Mouse (Mus musculus) heart, adult 8-10 months (tissue): Measurements from ENCODE around the gene Etfa. TPM values are rescaled to one million over a fixed set of nuclear protein-coding genes. Genes with fewer than 3 reads are reported as not detected.

Source experiments
- DNase-seq: peaks from one replicate; pipeline ENCODE4 v3.0.0; 2022; ENCODE audit warnings: low spot score
- total RNA-seq, 4 experiments: library from RNA; stranded (reverse); gene quantifications; 2 replicates each; pipeline ENCODE4 v1.2.4; 2022

The Etfa gene
- total RNA-seq, 4 experiments from 2014 or later, result 853 to 1,095 (median 1,008) TPM

- DNase-seq, result peak; percentile 44
Measured at GRCm38 (mm10) chr9:55511521-55511993, 486 bp downstream of the Etfa start.

- DNase-seq, result peak; percentile 45
Measured at GRCm38 (mm10) chr9:55510651-55511235, 1.3 kb downstream of the Etfa start.

GRCm38 (mm10) chr9:55509731-55510130, 2.3 kb downstream of the Etfa start:
- no peak for DNase-seq

DNA sequence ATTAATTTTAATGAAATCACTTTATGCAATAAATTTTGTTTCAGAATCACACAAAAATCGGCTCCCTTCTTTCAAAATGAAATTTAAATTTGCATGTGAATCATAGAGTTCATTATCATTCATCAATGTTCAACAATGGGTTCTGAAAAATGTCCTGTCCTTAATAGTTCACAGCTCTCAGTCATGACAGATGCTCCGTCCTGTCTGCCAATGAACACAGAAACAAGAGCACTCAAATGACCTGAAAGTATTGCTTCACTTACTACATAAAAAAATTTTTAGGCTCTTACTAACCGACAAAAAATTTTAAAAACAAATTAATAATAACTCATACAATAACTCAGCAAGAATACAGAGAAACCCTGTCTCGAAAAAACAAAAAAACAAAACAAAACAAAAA, 3.3 kb downstream of the Etfa start:
- peak; percentile 27 for DNase-seq

- peak; percentile 53 for DNase-seq
Measured at GRCm38 (mm10) chr9:55507922-55508321, 4.1 kb downstream of the Etfa start.

GRCm38 (mm10) chr9:55482116-55482515, 29.9 kb downstream of the Etfa start:
- DNase-seq, result peak; percentile 12

DNA sequence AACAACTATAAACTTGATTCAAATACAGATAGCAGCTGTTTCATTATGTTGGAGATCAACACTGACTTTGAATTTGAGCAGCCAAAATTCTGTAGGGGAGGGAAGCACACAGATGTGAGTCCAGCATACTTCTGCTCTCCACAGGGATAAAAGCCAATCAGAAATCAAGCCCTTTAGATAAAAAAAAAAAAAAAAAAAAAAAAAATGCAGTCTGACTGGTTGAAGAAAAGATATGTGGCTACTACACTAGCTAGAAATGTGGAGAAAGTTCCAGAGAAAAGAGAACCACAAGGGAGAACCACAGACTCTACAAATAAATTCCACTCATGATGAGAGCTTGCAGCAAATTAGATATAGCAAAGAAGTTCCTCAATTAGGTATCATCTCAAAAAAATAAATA, 33.3 kb downstream of the Etfa start:
- no peak for DNase-seq

GRCm38 (mm10) chr9:55476084-55476483, 36.0 kb downstream of the Etfa start:
- DNase-seq, result no peak

DNA sequence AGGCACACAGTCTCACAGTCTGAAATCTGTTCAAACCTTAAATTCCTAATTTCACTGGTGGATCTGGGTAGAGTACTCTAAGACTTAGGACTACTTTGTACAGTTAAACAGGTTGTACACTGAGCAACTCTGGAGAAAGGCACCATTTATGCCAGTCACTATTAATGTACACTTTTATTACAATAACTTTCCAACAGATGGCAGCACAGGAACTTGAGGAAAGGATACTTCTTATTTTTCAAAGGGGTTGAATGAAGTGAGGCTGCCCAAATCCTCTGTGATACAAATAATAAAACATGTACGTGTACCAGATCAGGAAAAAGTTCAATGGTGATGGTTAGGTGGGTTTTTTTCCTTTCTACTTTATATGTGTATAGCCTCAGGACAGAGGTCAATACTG, 43.6 kb downstream of the Etfa start:
- no peak for DNase-seq

GRCm38 (mm10) chr9:55453366-55453765, 58.7 kb downstream of the Etfa start:
- no peak for DNase-seq

DNA sequence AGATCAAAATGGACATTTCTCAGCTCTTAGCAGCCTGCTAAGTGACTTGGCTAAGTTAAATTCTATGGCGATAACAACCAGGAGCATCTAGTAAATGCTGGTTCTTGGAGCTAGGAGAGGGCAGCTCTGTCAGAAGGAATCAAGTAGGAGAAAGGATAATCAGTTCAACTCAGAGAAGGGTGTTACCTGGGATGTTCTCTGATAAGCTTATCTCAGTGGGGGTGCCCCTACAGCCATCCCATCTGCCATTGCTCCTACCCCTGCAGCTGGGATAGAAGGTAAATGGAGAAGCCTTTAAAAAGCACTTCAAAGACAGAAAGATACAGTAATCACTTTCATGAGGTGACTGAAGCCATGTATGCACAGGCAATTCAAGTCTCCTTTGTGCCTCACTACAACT, 59.1 kb downstream of the Etfa start:
- no peak for DNase-seq

GRCm38 (mm10) chr9:55451426-55451825, 60.6 kb downstream of the Etfa start:
- no peak for DNase-seq

GRCm38 (mm10) chr9:55450035-55450434, 62.0 kb downstream of the Etfa start:
- no peak for DNase-seq

DNA sequence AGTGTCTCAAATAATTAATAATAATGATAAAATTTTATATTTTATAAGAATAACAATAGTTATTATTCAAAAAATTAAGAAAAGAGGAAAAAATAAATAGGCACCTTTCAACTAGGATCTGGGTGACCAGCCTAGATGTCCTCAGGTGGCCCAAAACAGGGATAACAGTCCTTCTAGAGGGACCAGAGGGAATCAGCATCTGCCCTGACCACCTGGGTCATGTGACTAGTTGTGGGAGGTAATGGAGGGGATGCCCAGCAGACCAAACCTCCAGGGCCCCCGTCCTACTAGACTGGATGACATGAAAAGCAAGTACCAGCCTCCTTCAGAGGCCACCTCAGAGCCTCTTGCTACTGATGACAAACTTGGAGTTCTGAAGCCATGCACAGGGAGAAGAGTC, 62.9 kb downstream of the Etfa start:
- no peak for DNase-seq

DNA sequence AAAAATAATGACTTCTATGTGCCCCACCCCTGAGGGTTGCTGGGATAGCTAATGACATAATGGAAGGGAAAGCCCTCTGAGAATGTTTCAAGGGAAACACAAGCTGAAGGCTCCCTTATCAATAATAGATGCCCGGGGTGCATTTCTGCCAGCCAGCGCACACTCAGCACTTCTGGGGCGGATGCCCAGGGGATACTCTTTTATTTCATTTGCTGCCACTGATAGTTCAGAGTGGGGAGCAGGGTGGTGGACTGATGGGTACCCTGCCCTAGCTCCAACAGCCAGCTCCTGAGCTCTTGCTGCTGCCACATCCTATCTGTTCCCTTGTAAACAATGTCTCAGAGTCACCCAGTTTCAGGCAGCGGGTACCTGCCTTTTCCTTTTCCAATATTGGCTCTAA, 64.5 kb downstream of the Etfa start:
- no peak for DNase-seq

- DNase-seq, result no peak
Measured at GRCm38 (mm10) chr9:55439206-55439780, 72.8 kb downstream of the Etfa start.

GRCm38 (mm10) chr9:55438433-55438832, 73.6 kb downstream of the Etfa start:
- no peak for DNase-seq

DNA sequence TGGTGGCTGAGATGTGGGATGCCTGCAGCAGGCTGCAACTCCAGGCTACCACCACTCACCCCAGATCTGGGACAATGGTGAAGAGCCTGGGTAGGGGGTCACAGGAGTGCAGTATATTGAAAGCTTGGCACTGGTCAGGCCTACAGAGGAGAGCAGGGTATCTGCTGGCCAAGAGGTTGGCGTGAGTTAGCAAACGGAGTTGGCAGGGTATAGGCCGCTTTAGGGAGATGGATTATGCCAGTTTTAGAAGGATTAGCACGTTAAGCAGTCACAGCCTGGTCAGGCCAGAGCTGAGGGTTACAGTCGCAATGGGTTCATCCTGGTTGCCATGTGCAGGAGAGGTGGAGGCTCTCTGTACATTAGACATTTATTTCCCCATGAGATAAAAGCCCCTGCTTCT, 78.2 kb downstream of the Etfa start:
- no peak for DNase-seq

- DNase-seq, result no peak
Measured at GRCm38 (mm10) chr9:55432306-55433289, 79.4 kb downstream of the Etfa start.

DNA sequence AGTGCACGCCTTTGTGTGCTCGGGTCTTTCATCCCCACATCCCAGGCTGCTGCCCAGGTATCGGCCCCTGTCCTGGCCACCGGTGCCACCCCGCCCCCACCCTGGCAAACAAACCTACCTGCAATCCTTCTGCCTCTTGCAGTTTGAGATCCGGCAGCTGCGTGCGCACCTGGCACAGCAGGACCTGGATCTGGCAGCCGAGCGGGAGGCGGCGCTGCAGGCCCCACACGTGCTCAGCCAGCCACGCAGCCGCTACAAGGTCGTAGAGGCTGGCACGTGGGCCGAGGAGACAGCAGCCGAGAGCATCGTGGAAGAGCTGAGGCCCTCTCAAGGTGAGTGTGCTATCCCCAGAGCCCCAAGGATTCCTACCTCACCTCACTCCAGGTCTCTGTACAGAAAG, 81.9 kb downstream of the Etfa start:
- no peak for DNase-seq

GRCm38 (mm10) chr9:55429242-55429975, 82.6 kb downstream of the Etfa start:
- peak; percentile 48 for DNase-seq

GRCm38 (mm10) chr9:55425271-55425810, 86.7 kb downstream of the Etfa start:
- no peak for DNase-seq
